ENCODE assay signal across 23 mouse cellular contexts in genomic region chr3:52922411-52922810, GRCm38 (mm10).
"Had no signal": no experiment of that assay in that cellular context is flagged by ENCODE, and none has a peak within 500 bp of the region (broad histone marks: within the 10 kb centered on the region; RNA-seq: fewer than 3 reads in every experiment).

No protein-coding gene starts in this region.

- H3K27ac ChIP-seq: heart, embryonic 10.5 days; hindbrain, embryonic 10.5 days; hindbrain, embryonic 12.5 days; hindbrain, embryonic 14.5 days; intestine, embryonic 15.5 days; layer of hippocampus, adult 2 months; left cerebral cortex, adult 2 months; limb, embryonic 10.5 days; limb, embryonic 12.5 days; liver, embryonic 12.5 days; liver, embryonic 14.5 days had no signal

- H3K9ac ChIP-seq: heart, embryonic 12.5 days; hindbrain, embryonic 12.5 days; hindbrain, embryonic 14.5 days; intestine, embryonic 15.5 days; limb, embryonic 12.5 days; liver, embryonic 12.5 days; liver, embryonic 14.5 days had no signal

- H3K4me2 ChIP-seq: heart, embryonic 12.5 days; hindbrain, embryonic 12.5 days; hindbrain, embryonic 14.5 days; intestine, embryonic 15.5 days; limb, embryonic 12.5 days; liver, embryonic 12.5 days had no signal

- H3K36me3 ChIP-seq: heart, embryonic 10.5 days; heart, embryonic 12.5 days; hindbrain, embryonic 10.5 days; hindbrain, embryonic 12.5 days; intestine, embryonic 15.5 days; limb, embryonic 10.5 days; limb, embryonic 12.5 days; liver, embryonic 12.5 days had no signal

- H3K27me3 ChIP-seq: heart, embryonic 12.5 days; hindbrain, embryonic 12.5 days; intestine, embryonic 15.5 days; limb, embryonic 12.5 days; liver, embryonic 12.5 days had no signal

- H3K9me3 ChIP-seq: intestine, embryonic 15.5 days; limb, embryonic 10.5 days had no signal

- H3K4me1 ChIP-seq: heart, embryonic 12.5 days; intestine, embryonic 15.5 days; limb, embryonic 10.5 days; limb, embryonic 12.5 days; liver, embryonic 12.5 days had no signal

- DNase-seq: gastrocnemius, postnatal 14 days; gastrocnemius, postnatal 36 days; heart, adult 18-20 months; heart, postnatal 10 days; heart, postnatal 4 days; kidney, adult 18-20 months; kidney, adult 8-10 months; kidney, postnatal 10 days; kidney, postnatal 25 days; kidney, postnatal 4 days; liver had no signal

- H3K4me3 ChIP-seq: heart, embryonic 10.5 days; heart, embryonic 12.5 days; hindbrain, embryonic 10.5 days; hindbrain, embryonic 12.5 days; intestine, embryonic 15.5 days; layer of hippocampus, adult 2 months; left cerebral cortex, adult 2 months; limb, embryonic 10.5 days; limb, embryonic 12.5 days; liver, embryonic 12.5 days had no signal
